Mouse (Mus musculus): ENCODE data around the gene Gas7.

GRCm38 (mm10) chr11:67608114-67608683, 153.0 kb downstream of the Gas7 start:
- no peak for TF ChIP-seq CTCF (IDR thresholded peaks at IDR 0.05; ENCODE audit: insufficient read depth, low read length)
- no peak for TF ChIP-seq POLR2A (IDR thresholded peaks at IDR 0.05; ENCODE audit: borderline replicate concordance, extremely low read depth, low read depth, low read length)

Data from lung, adult 2 months (tissue).